Mouse (Mus musculus) testis, adult 2 months (tissue): Measurements from ENCODE around the gene Eif4enif1. TPM values are rescaled to one million over a fixed set of nuclear protein-coding genes. Genes with fewer than 3 reads are reported as not detected.

Experiments used
- H3K27ac ChIP-seq: fragments of 200-500 bp; 2 replicates; pipeline ENCODE4 v1.5.1; 2012; ENCODE audit warnings: low read depth, low read length; ENCODE audit not compliant: control insufficient read depth, insufficient read depth
- H3K27me3 ChIP-seq: fragments of 200-500 bp; 2 replicates; pipeline ENCODE4 v1.6.1; 2012; ENCODE audit warnings: mild to moderate bottlenecking, low read length, moderate library complexity; ENCODE audit not compliant: control insufficient read depth, insufficient read depth
- H3K36me3 ChIP-seq: fragments of 200-500 bp; 2 replicates; pipeline ENCODE4 v1.6.1; 2012; ENCODE audit warnings: mild to moderate bottlenecking, low read length; ENCODE audit not compliant: control insufficient read depth, insufficient read depth
- H3K4me1 ChIP-seq: fragments of 200-500 bp; 2 replicates; pipeline ENCODE4 v1.6.1; 2012; ENCODE audit warnings: low read length; ENCODE audit not compliant: control insufficient read depth, insufficient read depth
- H3K4me3 ChIP-seq: fragments of 200-500 bp; 2 replicates; pipeline ENCODE4 v1.5.1; 2012; ENCODE audit warnings: low read depth, mild to moderate bottlenecking, low read length, moderate library complexity, mixed read lengths; ENCODE audit not compliant: control insufficient read depth
- CTCF ChIP-seq: fragments of 200-500 bp; IDR thresholded peaks from 2 replicates; pipeline ENCODE4 v1.5.1; 2012; ENCODE audit warnings: low read depth, mild to moderate bottlenecking, inconsistent platforms, low read length, moderate library complexity; ENCODE audit not compliant: control insufficient read depth, insufficient read depth, insufficient replicate concordance
- POLR2A ChIP-seq: fragments of 200-500 bp; IDR thresholded peaks from 2 replicates; pipeline ENCODE4 v1.6.1; 2012; ENCODE audit warnings: low read depth, mild to moderate bottlenecking, inconsistent platforms, low read length, moderate library complexity; ENCODE audit not compliant: control insufficient read depth
- polyA plus RNA-seq: library from polyadenylated mRNA; depleted of rRNA; stranded (reverse); fragments of >200 nt; gene quantifications from 2 replicates; pipeline ENCODE4 v1.2.3, GENCODE M21; 2012

Gene Eif4enif1
- polyA plus RNA-seq, 1 experiment = 34.8 TPM

DNA sequence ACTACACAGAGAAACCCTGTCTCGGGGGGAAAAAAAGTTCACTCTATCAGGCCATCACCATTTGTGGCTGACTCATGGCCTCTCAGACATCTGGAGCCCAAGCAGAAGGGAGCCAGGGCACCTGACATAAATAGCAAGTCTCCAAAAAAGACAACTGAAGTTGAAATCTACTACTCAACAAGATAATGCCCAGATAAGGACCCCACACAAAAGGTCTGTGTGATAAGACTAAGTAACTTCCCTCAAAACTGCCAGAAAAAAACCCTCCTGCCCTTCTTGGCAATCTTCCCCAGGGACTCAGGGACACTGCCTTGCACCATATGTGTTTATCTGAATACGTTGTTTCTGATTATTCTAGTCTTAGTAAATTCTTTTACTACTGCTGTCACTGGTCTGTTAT, 77.5 kb downstream of the Eif4enif1 start:
- Histone ChIP-seq H3K4me1 (no peaks in the 10 kb centered on the region), H3K4me3 (no peak overlapping the region), H3K27ac (no peak overlapping the region), H3K36me3 (no peaks in the 10 kb centered on the region), H3K27me3 (no peaks in the 10 kb centered on the region)
- TF ChIP-seq POLR2A (no peak), CTCF (no peak)

DNA sequence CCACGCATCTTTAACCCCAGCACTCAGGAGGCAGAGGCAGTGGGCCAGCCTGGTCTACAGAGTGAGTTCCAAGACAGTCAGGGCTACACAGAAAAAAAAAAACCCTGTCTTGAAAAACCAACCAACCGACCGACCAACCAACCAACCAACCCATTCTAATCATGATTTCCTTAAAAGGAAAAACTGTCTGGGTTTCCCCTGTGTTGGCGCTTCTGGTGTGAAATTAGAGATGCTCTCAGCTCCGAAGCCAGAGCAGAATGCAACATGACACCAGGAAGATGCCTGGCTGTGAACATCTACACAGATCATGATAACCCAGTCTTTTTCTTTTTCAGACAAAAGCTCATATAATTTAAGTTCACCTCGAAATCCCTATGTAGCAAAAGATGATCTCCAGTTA, 80.7 kb downstream of the Eif4enif1 start:
- Histone ChIP-seq H3K27me3 (no peaks in the 10 kb centered on the region), H3K36me3 (no peaks in the 10 kb centered on the region), H3K4me3 (no peak overlapping the region), H3K4me1 (no peaks in the 10 kb centered on the region), H3K27ac (no peak overlapping the region)
- no peak for TF ChIP-seq CTCF
- no peak for TF ChIP-seq POLR2A

GRCm38 (mm10) chr11:3283645-3284044, 81.5 kb downstream of the Eif4enif1 start:
- Histone ChIP-seq H3K4me1 (peaks cover 4% of the 10 kb centered on the region; the same call in 1 of the 2 replicates), H3K36me3 (no peaks in the 10 kb centered on the region), H3K27ac (no peak overlapping the region), H3K4me3 (no peak overlapping the region), H3K27me3 (no peaks in the 10 kb centered on the region)
- TF ChIP-seq POLR2A (no peak), CTCF (no peak)

GRCm38 (mm10) chr11:3285940-3286339, 83.7 kb downstream of the Eif4enif1 start:
- no peak overlapping the region for H3K4me3 ChIP-seq
- peaks cover 15% of the 10 kb centered on the region for H3K4me1 ChIP-seq
- H3K36me3 ChIP-seq = no peaks in the 10 kb centered on the region
- H3K27ac ChIP-seq = no peak overlapping the region
- TF ChIP-seq CTCF (no peak), POLR2A (no peak)
- no peaks in the 10 kb centered on the region for H3K27me3 ChIP-seq

DNA sequence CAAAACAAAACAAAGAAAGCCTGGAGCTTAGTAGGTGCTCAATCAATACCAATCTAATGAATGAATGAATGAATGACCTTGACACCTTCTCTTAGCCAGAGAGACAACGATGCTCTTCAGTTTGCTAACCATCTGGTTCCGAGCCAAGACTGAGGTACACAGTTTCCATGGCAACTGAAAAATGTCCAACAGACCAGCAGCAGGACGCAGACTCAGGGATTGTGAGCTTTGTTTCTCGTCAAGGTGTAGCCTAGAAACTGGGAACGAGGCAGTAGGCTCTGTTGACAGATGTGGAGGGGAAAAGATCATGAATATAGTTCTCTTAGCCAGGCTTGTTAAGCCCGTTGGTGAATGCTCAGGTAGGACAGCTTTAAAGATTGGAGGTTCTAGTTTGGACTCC, 84.9 kb downstream of the Eif4enif1 start:
- no peaks in the 10 kb centered on the region for H3K27me3 ChIP-seq
- H3K27ac ChIP-seq = no peak overlapping the region
- TF ChIP-seq POLR2A (no peak), CTCF (no peak)
- no peak overlapping the region for H3K4me3 ChIP-seq
- no peaks in the 10 kb centered on the region for H3K36me3 ChIP-seq
- peaks cover 18% of the 10 kb centered on the region for H3K4me1 ChIP-seq

- H3K27me3 ChIP-seq = no peaks in the 10 kb centered on the region
- H3K4me1 ChIP-seq = peaks cover 18% of the 10 kb centered on the region
- TF ChIP-seq POLR2A (no peak), CTCF (no peak)
- H3K4me3 ChIP-seq = no peak overlapping the region
- no peaks in the 10 kb centered on the region for H3K36me3 ChIP-seq
- H3K27ac ChIP-seq = no peak overlapping the region
Measured at GRCm38 (mm10) chr11:3287921-3288320, 85.7 kb downstream of the Eif4enif1 start.

GRCm38 (mm10) chr11:3288521-3289301, 86.5 kb downstream of the Eif4enif1 start, which contains the start of gene Patz1:
TSS of gene Patz1 (plus strand) at chr11:3288874.
- TF ChIP-seq CTCF = no peak
- 0 out of 2 replicates have a peak, but pooled peaks have one; percentile 20 for TF ChIP-seq POLR2A
- Histone ChIP-seq H3K4me1 (peaks cover 18% of the 10 kb centered on the region), H3K36me3 (no peaks in the 10 kb centered on the region), H3K27me3 (no peaks in the 10 kb centered on the region), H3K27ac (peak within 1 kb of the TSS; percentile 88), H3K4me3 (peak within 1 kb of the TSS; percentile 87)
